ENCODE assay signal across 21 mouse cellular contexts in genomic region chr17:88341599-88341998, GRCm38 (mm10).
A peak's percentile ranks its signal among the peaks of the same experiment; 100 is the strongest.
DNase-seq lines count a peak whose midpoint lies in the region; ATAC-seq lines count a peak whose summit lies in the region.
"Had no signal": no experiment of that assay in that cellular context is flagged by ENCODE, and none has a peak within 500 bp of the region (broad histone marks: within the 10 kb centered on the region; RNA-seq: fewer than 3 reads in every experiment).

No protein-coding gene starts in this region.

- H3K27ac ChIP-seq in heart, embryonic 10.5 days = no peak overlapping the region
- H3K27ac ChIP-seq: embryonic facial prominence, embryonic 13.5 days; heart, adult 2 months; hindbrain, embryonic 15.5 days; intestine, embryonic 15.5 days; kidney, postnatal 0 days; neural tube, embryonic 12.5 days had no signal

- no peak overlapping the region for H3K4me3 ChIP-seq in heart, embryonic 10.5 days
- H3K4me3 ChIP-seq: embryonic facial prominence, embryonic 13.5 days; heart, adult 2 months; hindbrain, embryonic 15.5 days; intestine, embryonic 15.5 days; neural tube, embryonic 12.5 days had no signal

- peak; percentile 22 to 34 for DNase-seq in heart, adult 9 months (ENCODE audit: low spot score in 2 of 2)
- no peak for DNase-seq in heart, embryonic 10.5 days (ENCODE audit: low spot score)
- DNase-seq in 416B (ENCODE audit: low read depth) (peak; percentile 13), MEL-GATA-1-ER (ENCODE audit: extremely low read depth, low read depth) (peak; percentile 62)
- DNase-seq in layer of hippocampus, adult 8-10 months (ENCODE audit: low spot score in 2 of 2) = no peak
- DNase-seq in adrenal gland, postnatal 36 days = no peak
- DNase-seq: adrenal gland, postnatal 25 days; gastrocnemius, postnatal 10 days; heart, postnatal 10 days; layer of hippocampus, postnatal 36 days; lung, adult 18-20 months; lung, postnatal 36 days; right cerebral cortex, postnatal 4 days had no signal

- H3K4me1 ChIP-seq in heart, embryonic 10.5 days = peaks cover 4% of the 10 kb centered on the region; the same call in 1 of the 2 replicates
- H3K4me1 ChIP-seq: embryonic facial prominence, embryonic 13.5 days; hindbrain, embryonic 15.5 days; intestine, embryonic 15.5 days; neural tube, embryonic 12.5 days had no signal

- no peaks in the 10 kb centered on the region for H3K36me3 ChIP-seq in heart, embryonic 10.5 days
- H3K36me3 ChIP-seq: embryonic facial prominence, embryonic 13.5 days; hindbrain, embryonic 15.5 days; intestine, embryonic 15.5 days; neural tube, embryonic 12.5 days had no signal

- ATAC-seq in megakaryocyte, adult 5-6 weeks (ENCODE audit: poor library complexity, severe bottlenecking) = peak; percentile 95
- ATAC-seq: forebrain, embryonic 14.5 days; intestine, embryonic 15.5 days had no signal

- no peaks in the 10 kb centered on the region for H3K27me3 ChIP-seq in heart, embryonic 10.5 days (ENCODE audit: insufficient read depth, poor library complexity, severe bottlenecking)
- H3K27me3 ChIP-seq: embryonic facial prominence, embryonic 13.5 days; hindbrain, embryonic 15.5 days; intestine, embryonic 15.5 days; neural tube, embryonic 12.5 days had no signal

- no peaks in the 10 kb centered on the region for H3K9me3 ChIP-seq in heart, embryonic 10.5 days
- H3K9me3 ChIP-seq: embryonic facial prominence, embryonic 13.5 days; hindbrain, embryonic 15.5 days; intestine, embryonic 15.5 days; neural tube, embryonic 12.5 days had no signal

- WGBS in heart, embryonic 10.5 days = 56% methylated on average over 5 of the region's 5 CpGs

Comparison
In these comparisons a context has a peak if more than half of its experiments do, and no peak if none do; other contexts are left out.
1. DNase-seq: peak in heart, adult 9 months (2 of 2), 416B (single experiment) and MEL-GATA-1-ER (single experiment); none in heart, embryonic 10.5 days (single experiment), layer of hippocampus, adult 8-10 months (0 of 2) and adrenal gland, postnatal 36 days (0 of 2).